Mouse (Mus musculus) heart, postnatal 0 days (tissue): ENCODE measurements at regions not wholly inside any gene's neighbourhood (a gene's known extent, or its start where the extent isn't known, plus 50 kb on each side); places are given as distances from the start of the nearest gene placed in this dataset.

ENCODE experiments used
- CTCF ChIP-seq: IDR thresholded peaks from 2 replicates; pipeline ENCODE4 v1.5.1; 2016; ENCODE audit warnings: antibody characterized with exemption, control low read depth, low read depth
- EP300 ChIP-seq: IDR thresholded peaks from 2 replicates; pipeline ENCODE4 v1.6.1; 2016; ENCODE audit warnings: antibody characterized with exemption, low read depth

GRCm38 (mm10) chr4:12457978-12458597, 286.3 kb upstream of the Fam92a start:
- TF ChIP-seq EP300: no peak
- no peak for TF ChIP-seq CTCF
